Mouse (Mus musculus) ES-Bruce4 (cell line): ENCODE measurements around the gene Chmp6.

Experiments used
- CTCF ChIP-seq: IDR thresholded peaks from one replicate; pipeline ENCODE4 v1.8.1; 2011; ENCODE audit warnings: low read depth, low read length
- EP300 ChIP-seq: IDR thresholded peaks from 2 replicates; pipeline ENCODE4 v1.6.1; 2011; ENCODE audit warnings: low read depth, low read length; ENCODE audit not compliant: insufficient read depth
- POLR2A ChIP-seq: IDR thresholded peaks from one replicate; pipeline ENCODE4 v1.8.1; 2011; ENCODE audit warnings: low read length; ENCODE audit not compliant: insufficient read depth

DNA sequence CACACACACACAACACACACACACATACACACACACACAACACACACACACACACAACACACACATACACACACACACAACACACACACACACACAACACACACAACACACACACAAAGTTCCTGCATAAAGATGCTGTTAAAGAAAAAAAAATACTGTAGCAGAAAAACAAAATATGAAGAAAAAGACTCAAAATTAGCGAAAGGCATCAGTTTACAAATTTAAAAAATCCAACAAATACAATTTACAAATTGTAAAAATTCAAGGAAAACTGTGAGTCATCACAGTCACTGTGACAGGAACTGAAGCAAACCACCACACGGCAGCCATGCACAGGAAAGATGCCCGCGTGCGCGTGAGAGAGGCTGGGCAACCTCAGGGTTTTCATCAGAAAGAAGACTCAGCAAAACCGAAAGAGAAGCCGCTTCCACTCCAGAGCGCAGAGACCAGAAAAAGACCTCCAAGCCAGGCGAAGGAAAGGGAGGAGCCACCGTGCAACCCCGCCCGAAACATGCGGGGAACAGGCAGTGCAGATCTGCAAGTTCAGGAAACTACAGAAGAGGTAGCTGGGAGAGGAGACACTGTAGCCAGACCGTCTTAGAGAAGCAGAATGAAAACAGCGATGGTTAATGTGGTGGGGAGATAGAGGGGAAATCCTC lies 14.9 kb downstream of the Chmp6 start:
- TF ChIP-seq POLR2A (no peak), EP300 (no peak), CTCF (no peak)
